Mouse (Mus musculus): ENCODE results near the gene Serinc5.

Gene Serinc5

GRCm38 (mm10) chr13:92615201-92615600 lies 4.3 kb downstream of the Serinc5 start:
- DNase-seq: no peak

GRCm38 (mm10) chr13:92616459-92616858 lies 5.6 kb downstream of the Serinc5 start:
- peak in 1 of 2 experiments; percentile 15 for DNase-seq

- DNase-seq: no peak
Observed at GRCm38 (mm10) chr13:92626196-92626595, 15.3 kb downstream of the Serinc5 start.

- no peak for DNase-seq
Observed at GRCm38 (mm10) chr13:92626725-92627124, 15.8 kb downstream of the Serinc5 start.

- no peak for DNase-seq
Observed at GRCm38 (mm10) chr13:92629509-92629908, 18.6 kb downstream of the Serinc5 start.

- no peak for DNase-seq
Observed at GRCm38 (mm10) chr13:92631450-92631849, 20.6 kb downstream of the Serinc5 start.

GRCm38 (mm10) chr13:92632550-92632949 lies 21.7 kb downstream of the Serinc5 start:
- DNase-seq: no peak

- DNase-seq: peak; percentile 10 to 49
Observed at GRCm38 (mm10) chr13:92635040-92635439, 24.1 kb downstream of the Serinc5 start.

- no peak for DNase-seq
Observed at GRCm38 (mm10) chr13:92636226-92636909, 25.5 kb downstream of the Serinc5 start.

GRCm38 (mm10) chr13:92636910-92637275 lies 26.0 kb downstream of the Serinc5 start:
- peak; percentile 72 to 85 for DNase-seq

- DNase-seq: no peak
Observed at GRCm38 (mm10) chr13:92639093-92640014, 28.5 kb downstream of the Serinc5 start.

GRCm38 (mm10) chr13:92644199-92644598 lies 33.3 kb downstream of the Serinc5 start:
- DNase-seq: no peak

GRCm38 (mm10) chr13:92644753-92645152 lies 33.9 kb downstream of the Serinc5 start:
- DNase-seq: no peak

- DNase-seq: no peak
Observed at GRCm38 (mm10) chr13:92647695-92648094, 36.8 kb downstream of the Serinc5 start.

GRCm38 (mm10) chr13:92649111-92649510 lies 38.2 kb downstream of the Serinc5 start:
- no peak for DNase-seq

GRCm38 (mm10) chr13:92650956-92651355 lies 40.1 kb downstream of the Serinc5 start:
- DNase-seq: no peak

- DNase-seq: no peak
Observed at GRCm38 (mm10) chr13:92652498-92652897, 41.6 kb downstream of the Serinc5 start.

GRCm38 (mm10) chr13:92653283-92653682 lies 42.4 kb downstream of the Serinc5 start:
- DNase-seq: no peak

GRCm38 (mm10) chr13:92656815-92657513 lies 46.1 kb downstream of the Serinc5 start:
- DNase-seq: no peak

- no peak for DNase-seq
Observed at GRCm38 (mm10) chr13:92659611-92660010, 48.7 kb downstream of the Serinc5 start.

- no peak for DNase-seq
Observed at GRCm38 (mm10) chr13:92662555-92663286, 51.8 kb downstream of the Serinc5 start.

GRCm38 (mm10) chr13:92665008-92665407 lies 54.1 kb downstream of the Serinc5 start:
- no peak for DNase-seq

Data from kidney, postnatal 25 days (tissue).